Mouse (Mus musculus) right cerebral cortex, adult 18-20 months (tissue): Measurements from ENCODE around the gene Rnf186.

Experiments used
- DNase-seq: peaks from one replicate; pipeline ENCODE4 v3.0.0; 2022; ENCODE audit warnings: mixed read lengths

The Rnf186 gene

GRCm38 (mm10) chr4:139014793-139015192 lies 47.9 kb downstream of the Rnf186 start:
- DNase-seq = no peak
